Mouse (Mus musculus) thymus, postnatal 25 days (tissue): ENCODE data around the gene Gm765.

Experiments used
- DNase-seq: peaks from one replicate; pipeline ENCODE4 v3.0.0; 2022

Gm765 gene

DNA sequence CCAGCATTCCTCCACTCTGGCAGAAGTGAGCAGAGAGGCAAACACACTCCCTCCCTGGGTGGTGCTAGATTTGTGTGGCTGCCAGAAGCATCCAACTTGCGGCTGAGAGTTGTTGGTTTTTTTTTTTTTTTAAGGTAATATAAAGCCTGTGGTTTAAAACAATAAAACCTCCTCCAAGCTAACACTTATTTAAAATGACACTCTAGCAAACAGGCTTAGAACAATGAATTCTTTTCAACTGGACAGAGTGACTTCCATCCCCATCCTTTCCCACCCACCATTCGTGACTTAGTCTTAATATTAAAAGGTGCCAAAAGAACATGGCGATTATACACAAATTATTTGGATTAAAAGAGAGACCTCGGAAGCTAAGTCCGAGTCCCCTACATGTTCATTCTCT lies at the start of gene Gm765:
TSS of gene Gm765 (minus strand) at position 101 of the 400 bp plus-strand sequence.
- DNase-seq = no peak

DNA sequence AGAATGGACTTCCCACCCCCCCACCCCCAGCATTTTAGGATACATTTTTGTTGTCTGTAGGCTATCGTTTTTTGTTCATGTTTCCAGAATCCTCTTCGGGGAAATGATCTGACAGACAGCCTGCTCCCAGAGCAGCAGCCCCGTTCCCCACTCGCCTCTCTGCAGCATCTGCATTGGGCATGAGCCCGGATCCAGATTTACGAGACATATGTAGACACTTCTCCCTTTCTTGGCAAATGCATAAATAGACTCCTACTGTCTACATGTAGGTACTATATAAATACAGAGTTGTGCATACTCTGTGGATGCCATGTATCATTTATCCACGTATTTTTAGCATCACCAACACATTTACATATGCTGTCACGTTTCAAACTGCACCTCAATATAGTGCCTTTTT lies 42.9 kb upstream of the Gm765 start:
- DNase-seq = no peak

DNA sequence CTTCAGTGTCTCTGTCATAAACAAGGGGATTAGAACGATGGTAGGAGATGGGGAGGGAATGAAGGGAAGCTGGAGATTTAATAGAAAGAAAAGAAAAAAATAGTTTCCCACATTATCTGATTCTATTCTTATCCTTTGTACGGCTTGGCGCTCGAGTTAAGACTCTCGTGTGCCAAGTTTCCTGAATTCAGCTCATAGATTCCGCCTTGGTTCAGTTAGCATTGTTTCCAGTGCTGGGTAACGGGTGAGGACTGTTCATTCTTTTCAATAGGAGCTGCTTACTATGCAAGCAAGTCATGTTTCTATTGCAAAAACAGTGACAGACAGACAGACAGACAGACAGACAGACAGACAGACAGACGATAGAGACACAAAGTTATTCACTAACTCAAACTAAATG lies 41.9 kb upstream of the Gm765 start:
- no peak for DNase-seq

DNA sequence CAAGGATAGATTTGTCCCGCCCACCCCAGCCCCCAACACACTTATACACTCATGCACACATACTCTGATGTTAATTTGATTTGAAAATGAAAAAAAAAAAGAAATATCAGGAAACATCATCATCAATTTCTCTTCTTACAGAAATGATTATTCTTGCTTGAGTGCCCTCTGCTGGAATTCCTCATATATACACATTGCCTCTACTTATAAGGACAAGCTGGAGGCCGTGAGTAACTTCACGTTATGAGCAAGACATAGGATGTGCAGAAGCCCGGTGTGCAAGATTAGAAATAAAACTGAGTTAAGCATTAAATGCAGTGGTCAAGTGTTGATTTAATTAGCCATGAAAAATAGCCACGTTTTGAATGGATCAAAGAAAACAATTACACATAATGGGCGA lies 40.9 kb upstream of the Gm765 start:
- DNase-seq = no peak

DNA sequence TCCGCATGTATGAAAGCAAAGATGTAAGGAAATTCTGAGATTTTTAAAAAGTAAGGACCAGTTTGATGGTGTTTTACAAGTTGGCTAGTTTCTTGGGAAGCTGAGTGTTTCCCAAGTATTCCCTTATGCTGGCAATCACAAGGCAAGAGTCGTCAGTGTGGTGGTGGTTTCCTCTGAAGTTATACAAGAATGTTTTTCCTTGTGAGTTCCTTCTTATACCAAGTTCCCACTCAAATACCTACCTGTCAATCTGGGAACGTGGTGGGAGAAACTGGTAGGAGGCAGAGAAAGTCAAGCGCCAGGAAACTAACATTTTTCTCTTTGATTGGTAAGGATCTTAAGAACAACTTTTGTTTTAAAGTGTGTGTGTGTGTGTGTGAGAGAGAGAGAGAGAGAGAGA lies 23.6 kb upstream of the Gm765 start:
- no peak for DNase-seq

DNA sequence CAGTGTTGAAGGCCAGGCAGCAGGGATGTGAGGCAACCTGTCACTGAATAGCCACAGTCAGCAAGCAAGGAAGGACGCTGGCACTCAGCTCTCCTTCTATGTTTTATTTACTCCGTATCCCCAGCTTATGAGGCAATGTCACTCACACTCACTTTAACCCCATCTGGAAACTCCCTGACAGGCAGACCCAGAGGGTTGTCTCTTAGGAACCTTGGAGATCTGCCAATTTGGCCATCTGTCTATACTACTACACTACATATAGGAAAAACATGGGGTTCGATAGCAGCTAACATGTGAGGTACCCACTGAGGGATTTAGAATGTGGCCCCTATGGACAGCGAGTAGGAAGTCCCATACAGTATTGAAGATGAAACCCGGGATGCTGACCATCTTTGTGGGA lies 12.7 kb upstream of the Gm765 start:
- DNase-seq = no peak

DNA sequence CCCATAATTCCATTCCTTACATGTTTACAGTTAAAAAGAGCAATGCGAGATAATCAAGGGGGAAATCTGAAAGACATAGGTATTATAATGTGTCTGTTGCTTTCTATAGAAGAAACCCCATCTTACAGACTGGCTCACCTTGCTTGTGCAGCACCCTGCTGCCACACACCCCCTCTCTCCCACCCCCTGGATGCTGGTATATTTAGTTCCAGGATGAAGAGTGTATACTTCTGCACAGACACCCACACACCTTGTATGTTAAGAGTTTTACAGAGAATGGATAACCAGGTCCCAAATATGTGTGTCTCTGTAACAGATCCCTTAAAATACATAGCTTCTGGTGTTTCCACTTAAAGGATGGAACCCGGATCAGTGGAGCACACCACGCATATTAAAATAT lies 10.7 kb upstream of the Gm765 start:
- no peak for DNase-seq

DNA sequence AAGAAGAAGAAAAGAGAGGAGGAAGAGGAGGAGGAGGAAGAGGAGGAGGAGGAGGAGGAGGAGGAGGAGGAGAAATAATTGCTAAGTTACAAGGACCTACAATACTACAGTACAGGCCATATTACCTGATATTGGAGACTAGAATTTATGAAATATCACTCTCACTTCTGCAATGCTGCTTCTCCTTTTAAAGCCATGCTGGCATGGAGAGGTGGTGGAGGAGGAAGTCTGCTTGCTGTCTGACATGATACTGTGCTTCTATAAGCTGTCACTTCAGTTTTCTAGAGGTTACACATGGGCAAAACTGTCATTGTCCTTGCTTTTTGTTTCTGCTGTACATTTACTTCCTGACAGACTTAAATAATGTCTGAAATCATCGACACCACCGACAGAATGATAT lies 9.8 kb downstream of the Gm765 start:
- no peak for DNase-seq

DNA sequence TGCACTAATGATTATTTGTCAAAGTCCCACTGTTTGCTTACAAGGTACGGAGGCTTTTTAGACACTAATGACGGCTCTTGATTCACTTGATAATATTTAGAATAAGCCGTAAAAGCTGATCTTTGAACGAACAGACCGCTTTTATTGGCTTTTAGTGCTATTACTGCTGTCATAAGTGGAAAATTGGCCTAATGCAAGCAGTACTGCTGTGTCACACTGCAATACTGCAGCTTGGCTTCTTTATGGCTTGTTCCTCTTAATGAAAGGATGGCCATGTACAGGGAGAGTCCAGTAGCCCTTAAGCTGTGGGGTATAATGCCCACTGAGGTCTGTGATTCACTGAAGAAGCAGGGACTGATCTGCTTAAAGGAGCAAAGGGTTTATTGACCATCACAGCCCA lies 30.9 kb downstream of the Gm765 start:
- DNase-seq = no peak

DNA sequence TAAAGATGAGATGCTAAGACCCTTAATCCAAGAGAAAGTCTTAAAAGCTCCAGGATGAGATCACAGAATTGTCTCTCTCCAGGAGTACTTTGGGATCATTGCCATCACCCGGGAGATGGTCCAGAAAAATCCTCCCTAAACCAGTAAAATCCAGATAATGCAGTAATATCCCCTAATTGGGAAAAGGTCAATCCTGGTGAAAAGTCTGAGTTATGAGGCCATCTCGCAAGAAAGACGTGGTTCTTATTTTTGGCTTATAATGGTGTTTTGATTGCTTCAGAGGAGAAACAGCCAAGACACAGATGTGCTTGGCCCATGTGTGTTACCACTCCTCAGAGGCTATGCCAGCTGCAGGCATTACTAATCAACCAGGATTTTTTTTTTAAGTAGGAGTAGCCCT lies 34.9 kb downstream of the Gm765 start:
- DNase-seq = no peak

DNA sequence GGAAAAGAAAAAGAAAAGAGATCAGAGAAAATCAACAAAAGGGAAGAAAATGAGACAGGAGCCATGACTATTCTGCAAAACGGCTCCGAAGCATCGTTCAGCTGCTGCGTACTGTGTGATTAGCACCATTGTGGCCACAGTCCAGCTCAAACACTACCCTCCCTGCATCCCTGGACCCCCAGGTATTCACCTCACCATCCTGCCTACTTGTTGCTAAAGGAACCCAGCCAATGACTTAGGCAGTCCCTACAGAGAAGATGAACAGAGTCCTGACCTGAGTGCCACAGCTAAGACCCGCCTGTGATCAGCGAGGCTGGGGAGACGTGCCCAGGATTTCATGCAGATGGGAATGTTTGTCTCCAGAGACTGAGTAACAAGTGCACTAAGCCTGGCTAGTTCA lies 35.4 kb downstream of the Gm765 start:
- DNase-seq = no peak

DNA sequence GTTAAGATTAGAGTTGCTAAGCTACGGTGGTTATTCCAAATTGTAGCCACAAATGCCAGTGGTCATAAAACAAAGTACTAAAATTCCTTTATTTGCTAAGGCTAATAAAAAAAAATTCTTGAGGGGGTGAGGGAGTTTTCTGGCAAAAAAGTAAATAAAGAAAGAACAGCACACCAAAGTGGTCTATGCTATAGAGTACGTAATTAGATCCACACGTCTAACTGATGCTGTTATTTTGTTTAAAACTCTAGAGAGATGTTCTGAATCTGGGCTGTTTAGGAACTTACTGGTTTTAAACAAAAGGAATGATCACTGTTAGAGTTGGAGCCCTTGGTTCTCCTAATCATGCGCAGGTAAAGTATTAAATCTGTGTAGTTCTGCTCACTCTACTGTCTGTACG lies 50.5 kb downstream of the Gm765 start:
- no peak for DNase-seq

DNA sequence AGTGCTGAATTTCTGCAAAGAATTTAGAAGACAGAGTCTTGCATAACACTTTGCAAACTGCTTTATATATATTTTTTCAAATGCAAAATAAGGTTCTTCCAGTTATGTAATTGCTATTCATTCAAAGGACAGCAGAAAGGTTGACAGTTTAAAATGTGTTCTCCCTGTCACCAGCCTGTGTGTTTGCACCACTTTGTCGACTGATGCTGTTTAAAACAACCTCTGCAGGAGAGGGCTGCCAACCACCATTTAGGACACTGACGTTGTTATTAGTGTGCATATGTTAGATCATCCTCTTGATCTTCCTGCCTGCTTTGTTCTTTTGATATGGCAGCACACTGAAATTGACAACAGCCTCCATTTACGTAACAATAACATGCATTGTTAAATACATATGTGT lies 54.2 kb downstream of the Gm765 start:
- DNase-seq = no peak

DNA sequence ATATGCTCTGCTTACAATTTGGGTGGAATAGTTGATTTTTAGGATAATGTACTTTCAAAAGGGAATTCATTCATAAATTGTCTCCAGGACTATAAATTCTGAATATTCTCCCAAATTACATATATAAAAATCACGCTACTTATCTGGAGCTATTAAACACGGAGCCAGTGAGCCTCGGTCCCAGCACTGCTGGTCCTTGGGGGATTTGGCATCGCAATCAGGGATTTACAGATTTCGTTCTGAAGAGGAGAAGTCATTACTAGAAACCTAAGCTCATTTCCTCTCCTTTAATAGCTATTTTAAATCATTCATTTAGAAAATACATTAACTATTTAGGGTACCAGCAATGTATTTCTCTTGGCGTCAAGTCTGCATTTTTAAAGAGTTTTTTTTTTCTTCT lies 55.0 kb downstream of the Gm765 start:
- no peak for DNase-seq

DNA sequence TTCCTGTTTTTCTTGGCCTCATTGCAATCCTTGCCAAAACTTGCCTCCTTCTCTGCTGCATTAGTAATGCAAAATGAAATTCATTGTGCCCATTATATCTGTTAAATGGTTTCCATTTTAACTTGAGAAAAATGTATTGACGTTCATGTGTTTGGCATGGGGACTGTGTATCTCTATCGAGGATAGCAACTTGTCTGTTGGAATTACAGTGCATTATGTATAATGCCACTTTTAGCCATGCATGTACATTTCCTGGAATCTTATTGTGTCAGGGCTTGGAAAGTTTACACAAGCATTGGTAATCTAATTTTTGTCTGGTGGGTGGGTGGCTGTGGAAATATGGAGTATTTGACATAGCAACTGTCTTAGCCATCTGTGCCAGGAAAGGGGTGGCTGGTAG lies 57.4 kb downstream of the Gm765 start:
- no peak for DNase-seq

DNA sequence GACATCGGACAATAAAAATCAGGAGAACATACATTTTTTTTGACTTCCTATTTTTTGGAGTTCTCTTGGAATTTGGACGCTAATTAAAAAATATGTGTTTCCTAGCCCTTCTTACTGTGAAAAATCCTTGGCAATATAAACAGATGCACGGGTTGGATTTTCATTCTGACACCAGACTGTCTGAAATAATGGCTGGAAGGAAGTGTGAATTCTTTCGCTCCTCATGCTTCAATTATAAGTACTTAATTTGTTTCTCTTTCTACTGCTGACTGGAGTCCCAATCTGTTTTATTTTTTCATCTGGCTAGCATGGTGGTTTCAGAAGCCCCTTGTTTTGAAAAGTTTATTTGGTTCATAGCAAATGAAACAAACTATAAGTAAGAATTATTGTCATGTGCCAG lies 59.8 kb downstream of the Gm765 start:
- no peak for DNase-seq

DNA sequence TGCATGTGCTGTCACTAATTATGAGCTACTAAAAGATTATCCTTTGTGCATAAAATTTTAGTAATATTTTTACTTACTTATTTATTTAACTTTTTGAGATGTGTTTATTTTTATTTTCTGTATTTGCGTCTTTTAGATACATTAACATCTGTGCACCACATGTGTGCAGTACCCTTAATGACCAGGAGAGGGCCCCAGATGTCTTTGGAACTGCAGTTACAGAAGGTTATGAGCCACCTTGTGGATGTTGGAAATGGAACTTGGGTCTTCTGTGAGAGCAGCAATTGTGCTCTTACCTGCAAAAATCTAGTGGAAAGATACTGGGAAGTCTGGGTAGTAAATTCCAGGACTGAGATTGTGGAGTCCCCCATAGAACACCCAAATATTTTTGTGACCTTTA lies 71.0 kb downstream of the Gm765 start:
- DNase-seq = peak; percentile 71

DNA sequence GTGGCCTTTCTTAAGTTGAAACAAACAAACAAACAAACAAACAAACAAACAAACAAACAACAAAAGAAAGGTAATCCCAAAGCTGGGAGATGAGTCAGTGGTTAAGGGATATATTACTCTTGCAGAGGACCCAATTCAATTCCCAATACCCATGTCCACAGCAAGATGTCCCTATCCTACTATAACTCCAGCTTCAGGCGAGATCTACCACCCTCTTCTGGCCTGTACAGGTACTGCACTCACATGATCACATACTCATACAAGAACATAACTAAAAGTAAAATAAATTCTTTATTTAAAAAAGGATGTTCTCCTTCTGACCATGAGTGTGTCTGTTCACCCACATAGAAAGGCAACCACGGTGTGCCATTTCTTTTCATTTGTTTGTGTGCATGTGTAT lies 79.6 kb downstream of the Gm765 start:
- DNase-seq = no peak

DNA sequence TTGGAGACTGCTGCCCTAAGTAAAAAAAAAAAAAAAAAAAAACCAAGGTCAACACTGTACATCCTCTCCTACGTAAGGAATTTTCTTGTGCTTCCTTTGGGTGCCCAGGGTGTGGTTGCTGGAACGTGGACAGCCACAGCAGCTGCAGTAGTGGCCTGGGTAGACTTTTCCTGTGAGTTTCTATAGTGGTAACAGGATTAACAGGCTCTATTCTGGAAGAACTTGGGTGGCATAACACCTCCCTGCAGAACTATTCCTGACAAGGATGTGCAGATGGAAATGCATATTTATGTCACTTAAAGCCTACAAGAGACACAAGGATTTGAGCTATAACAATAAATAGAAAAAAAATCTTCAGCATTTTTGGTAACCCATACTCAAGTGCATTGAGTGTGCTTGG lies 83.5 kb downstream of the Gm765 start:
- DNase-seq = no peak

DNA sequence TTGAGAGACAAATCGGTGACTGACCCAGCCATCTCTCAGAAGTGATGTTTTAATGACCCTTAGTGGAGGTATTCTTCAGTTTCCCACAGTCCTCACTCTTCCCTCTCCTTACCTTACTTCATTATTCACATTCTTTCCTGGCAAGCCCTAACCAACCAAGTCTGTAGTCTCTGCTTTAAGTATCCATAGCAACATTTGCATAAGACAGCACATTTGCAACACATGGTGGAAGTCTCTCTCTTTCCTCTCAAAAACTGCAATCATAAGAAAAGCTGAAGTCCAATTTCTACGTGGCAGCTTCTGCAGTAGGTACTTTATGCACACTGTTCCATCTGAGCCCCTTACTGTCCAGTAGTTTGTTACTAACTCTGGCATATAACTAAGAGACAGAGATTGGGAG lies 96.1 kb downstream of the Gm765 start:
- no peak for DNase-seq

DNA sequence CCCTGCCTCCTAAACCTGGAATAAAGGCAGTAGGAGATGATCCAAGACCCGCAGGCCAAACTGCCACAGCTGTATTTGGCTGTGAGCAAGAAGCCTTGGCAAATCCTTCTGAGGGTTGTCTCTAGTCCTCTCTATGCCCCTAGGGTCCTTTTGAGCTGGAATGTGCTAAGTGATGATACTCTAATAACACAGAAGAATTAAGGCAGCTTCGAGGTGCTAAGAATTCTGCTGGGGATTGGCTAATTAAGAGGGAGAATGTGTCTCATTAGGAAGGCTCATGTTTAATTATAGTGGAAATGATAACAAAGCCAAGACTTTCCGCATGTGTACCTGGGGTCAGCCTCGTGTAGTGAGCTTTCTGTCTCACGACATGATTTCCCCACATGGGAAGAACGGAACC lies 99.4 kb downstream of the Gm765 start:
- DNase-seq = no peak

DNA sequence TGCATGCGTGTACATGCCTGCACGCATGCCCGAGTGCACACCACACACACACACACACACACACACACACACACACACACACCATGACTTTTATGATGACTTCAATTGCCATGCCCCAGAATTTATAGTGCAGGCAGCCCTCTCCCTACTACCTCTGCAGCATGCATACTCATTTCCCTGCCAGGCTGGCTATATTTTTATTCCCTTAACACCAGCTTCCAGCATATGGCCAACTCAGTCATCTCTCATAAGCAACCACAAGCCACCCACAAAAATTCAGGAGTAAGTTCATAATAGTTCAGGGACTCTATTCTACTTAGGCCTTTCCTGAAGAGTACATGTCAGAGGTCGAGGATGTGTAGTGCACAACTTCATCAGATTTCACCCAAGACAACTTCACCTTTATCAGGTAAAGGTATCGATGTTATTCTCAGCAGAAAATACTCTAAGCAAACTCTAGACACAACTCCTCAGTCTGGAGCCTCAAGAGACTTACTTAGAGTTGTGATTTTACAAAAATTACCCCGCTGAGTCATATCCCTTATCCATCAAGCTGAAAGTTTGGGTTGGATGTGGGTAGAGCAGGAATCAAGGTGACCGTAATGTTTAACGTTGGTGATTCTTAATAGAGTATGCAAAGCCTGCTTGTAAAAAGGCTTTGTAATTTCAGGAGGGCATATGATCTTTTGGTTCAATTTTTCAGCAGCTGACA lies 101.8 kb downstream of the Gm765 start:
- no peak for DNase-seq

DNA sequence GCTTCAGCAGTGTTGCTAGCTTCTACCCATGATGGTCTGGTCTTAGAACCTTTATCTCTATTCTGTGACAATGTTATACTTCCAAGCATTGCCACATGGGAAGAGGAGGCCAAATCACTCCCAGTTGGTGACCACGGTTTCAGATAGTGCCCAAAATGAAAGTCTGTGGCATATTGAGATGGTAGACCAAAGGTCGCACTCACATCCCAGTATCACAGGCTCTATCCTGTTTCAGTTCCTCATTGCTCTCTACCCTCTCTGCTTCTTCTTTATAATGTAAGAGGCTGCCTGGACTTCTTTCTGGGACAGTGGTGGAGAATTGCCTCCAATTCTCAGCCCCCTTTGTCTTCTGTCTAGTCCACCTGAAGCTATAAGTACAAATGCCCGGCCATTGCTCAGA lies 108.5 kb downstream of the Gm765 start:
- DNase-seq = no peak

DNA sequence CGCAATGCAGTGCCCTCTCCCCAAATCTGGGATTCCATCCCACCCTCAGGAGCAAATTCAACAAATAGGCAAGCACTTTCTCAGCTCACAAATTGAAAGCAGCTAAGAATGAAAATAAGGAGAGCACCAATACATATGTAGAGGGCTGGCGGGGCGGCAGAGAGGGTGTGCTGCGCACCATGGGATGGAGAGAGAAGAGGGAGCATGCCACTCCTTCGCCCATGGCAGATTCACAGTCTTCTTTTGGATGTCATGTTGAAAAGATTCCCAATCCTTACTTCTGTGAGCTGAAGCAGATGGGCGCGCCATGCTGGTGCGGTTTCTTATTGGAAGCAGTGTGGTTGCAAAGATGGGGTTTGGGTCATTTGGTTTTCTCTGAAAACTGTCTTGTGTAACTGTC lies 118.6 kb downstream of the Gm765 start:
- no peak for DNase-seq

DNA sequence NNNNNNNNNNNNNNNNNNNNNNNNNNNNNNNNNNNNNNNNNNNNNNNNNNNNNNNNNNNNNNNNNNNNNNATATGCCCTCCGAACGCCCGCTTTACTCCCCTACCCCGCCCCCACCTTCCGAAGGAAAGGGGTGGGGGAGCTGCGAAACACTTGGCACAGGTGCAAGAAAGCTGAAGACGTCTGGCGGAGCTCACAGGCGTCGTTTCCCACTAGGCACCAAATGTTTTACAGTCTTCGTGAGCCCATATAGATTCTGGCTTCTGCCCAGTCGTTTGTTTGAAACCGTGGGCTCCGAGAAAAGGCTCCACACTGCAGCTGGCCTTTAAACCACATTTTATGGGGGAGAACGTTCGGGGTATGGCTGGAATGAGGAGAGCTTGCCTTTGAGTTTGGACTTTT lies 120.6 kb downstream of the Gm765 start:
- DNase-seq = no peak

DNA sequence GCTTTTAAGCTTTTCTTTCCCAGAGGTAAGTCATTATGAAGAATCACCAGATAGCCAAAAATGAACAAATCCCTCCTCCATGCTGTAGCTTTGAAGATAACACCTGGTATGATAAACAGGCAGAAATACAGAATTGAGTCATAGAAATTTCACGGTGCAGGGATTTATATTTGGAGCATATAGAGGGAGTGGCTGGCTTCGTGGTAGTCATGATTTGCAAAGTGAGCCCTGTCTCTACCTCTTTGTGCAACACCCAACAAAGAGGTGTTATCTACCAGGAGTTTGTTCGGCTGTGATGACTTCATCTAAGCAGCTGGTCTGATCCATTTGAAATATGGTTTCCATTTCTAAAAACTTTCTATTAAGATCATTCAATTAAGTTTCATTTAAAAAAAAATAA lies 130.3 kb downstream of the Gm765 start:
- no peak for DNase-seq
